ENCODE assay signal across 8 mouse cellular contexts in genomic region chr5:150152071-150152879, GRCm38 (mm10). TPM values are rescaled to one million over a fixed set of nuclear protein-coding genes. Genes with fewer than 3 reads are reported as not detected.
DNase-seq lines count a peak whose midpoint lies in the region; ATAC-seq lines count a peak whose summit lies in the region.

No protein-coding gene starts in this region.

- peak; percentile 61 for DNase-seq in forebrain, embryonic 14.5 days (ENCODE audit: low spot score)
- no peak for DNase-seq in forebrain, embryonic 11.5 days (ENCODE audit: low spot score)
- DNase-seq in right cerebral cortex, postnatal 10 days (ENCODE audit: low spot score in 2 of 2) = peak; percentile 70 to 83
- no peak for DNase-seq in right cerebral cortex, postnatal 36 days (ENCODE audit: low spot score in 2 of 2)
- DNase-seq in gastrocnemius, postnatal 25 days = peak; percentile 38
- no peak for DNase-seq in urinary bladder, adult 18-20 months (ENCODE audit: low spot score in 2 of 2)
- no peak for DNase-seq in right cerebral cortex, adult 2 months (ENCODE audit: low spot score in 2 of 2)

- H3K9ac ChIP-seq in forebrain, embryonic 14.5 days (ENCODE audit: low read length) = no peak overlapping the region
- no peak overlapping the region for H3K9ac ChIP-seq in forebrain, embryonic 11.5 days (ENCODE audit: low read length)
- no peak overlapping the region for H3K9ac ChIP-seq in lung, embryonic 16.5 days (ENCODE audit: low read length)

- H3K27me3 ChIP-seq in forebrain, embryonic 14.5 days (replicated peaks; ENCODE audit: control insufficient read depth, insufficient read depth, low read length) = no peaks in the 10 kb centered on the region
- no peaks in the 10 kb centered on the region for H3K27me3 ChIP-seq in forebrain, embryonic 11.5 days (ENCODE audit: control insufficient read depth, insufficient read depth, low read length)
- no peaks in the 10 kb centered on the region for H3K27me3 ChIP-seq in lung, embryonic 16.5 days (ENCODE audit: control insufficient read depth, insufficient read depth, low read depth, low read length)

- no peaks in the 10 kb centered on the region for H3K4me1 ChIP-seq in forebrain, embryonic 14.5 days (ENCODE audit: control insufficient read depth, insufficient read depth, low read length)
- no peaks in the 10 kb centered on the region for H3K4me1 ChIP-seq in forebrain, embryonic 11.5 days (replicated peaks; ENCODE audit: control insufficient read depth, insufficient read depth, low read length)
- peaks cover 10% of the 10 kb centered on the region for H3K4me1 ChIP-seq in lung, embryonic 16.5 days (replicated peaks; ENCODE audit: control insufficient read depth, insufficient read depth, low read length)

- WGBS in forebrain, embryonic 14.5 days = 70% methylated on average over 22 of the region's 22 CpGs
- WGBS in forebrain, embryonic 11.5 days = 76% methylated on average over 22 of the region's 22 CpGs
- 27% methylated on average over 22 of the region's 22 CpGs for WGBS in lung, embryonic 16.5 days

- no peak overlapping the region for H3K4me3 ChIP-seq in forebrain, embryonic 14.5 days (ENCODE audit: low read depth, low read length)
- no peak overlapping the region for H3K4me3 ChIP-seq in forebrain, embryonic 11.5 days (ENCODE audit: low read depth, low read length)
- H3K4me3 ChIP-seq in lung, embryonic 16.5 days (ENCODE audit: low read length) = no peak overlapping the region

- H3K27ac ChIP-seq in forebrain, embryonic 14.5 days (ENCODE audit: low read depth, low read length) = peak overlapping the region; percentile 63; the same call in 1 of the 2 replicates
- no peak overlapping the region for H3K27ac ChIP-seq in forebrain, embryonic 11.5 days (ENCODE audit: low read depth, low read length)
- H3K27ac ChIP-seq in lung, embryonic 16.5 days (ENCODE audit: low read length) = no peak overlapping the region

- no peak overlapping the region for H3K4me2 ChIP-seq in forebrain, embryonic 14.5 days (ENCODE audit: low read length)
- H3K4me2 ChIP-seq in forebrain, embryonic 11.5 days (ENCODE audit: low read depth, low read length, severe bottlenecking) = no peak overlapping the region
- peak overlapping the region; percentile 26; the same call in 1 of the 2 replicates for H3K4me2 ChIP-seq in lung, embryonic 16.5 days (ENCODE audit: low read depth, low read length)

- no peaks in the 10 kb centered on the region for H3K9me3 ChIP-seq in forebrain, embryonic 14.5 days (replicated peaks; ENCODE audit: control insufficient read depth, low read length)
- no peaks in the 10 kb centered on the region for H3K9me3 ChIP-seq in forebrain, embryonic 11.5 days (ENCODE audit: control insufficient read depth, low read length)
- H3K9me3 ChIP-seq in lung, embryonic 16.5 days (ENCODE audit: control insufficient read depth, low read length) = no peaks in the 10 kb centered on the region

- peak; percentile 30; the same call in 1 of the 2 replicates for ATAC-seq in forebrain, embryonic 14.5 days
- ATAC-seq in forebrain, embryonic 11.5 days (replicated peaks; ENCODE audit: low FRiP score) = no peak
- peak; percentile 57; the same call in 1 of the 2 replicates for ATAC-seq in lung, embryonic 16.5 days (ENCODE audit: low read depth)

- H3K36me3 ChIP-seq in forebrain, embryonic 14.5 days (ENCODE audit: control insufficient read depth, insufficient read depth, low read length) = no peaks in the 10 kb centered on the region
- no peaks in the 10 kb centered on the region for H3K36me3 ChIP-seq in forebrain, embryonic 11.5 days (ENCODE audit: control insufficient read depth, insufficient read depth, low read length)
- no peaks in the 10 kb centered on the region for H3K36me3 ChIP-seq in lung, embryonic 16.5 days (ENCODE audit: control insufficient read depth, insufficient read depth, low read length)

RNA-seq across cellular contexts. Expression of gene Fry, which starts 33.8 kb away (rescaled TPM):
- 27.4 and 38.9 TPM in 2 replicates for polyA plus RNA-seq in forebrain, embryonic 14.5 days (2014; fragmentation: Nextera tagmentation; extraction: Ambion mirVana)
- 8.2 and 8.4 TPM in 2 replicates for polyA plus RNA-seq in forebrain, embryonic 11.5 days (2014; fragmentation: Nextera tagmentation; extraction: Ambion mirVana)
- 10 to 100 TPM; 75.1 to 87.6 TPM for total RNA-seq in gastrocnemius, postnatal 25 days (2021)
- 8.9 and 9.7 TPM in 2 replicates for polyA plus RNA-seq in lung, embryonic 16.5 days (2015; fragmentation: Nextera tagmentation; extraction: Ambion mirVana)

Comparison
In these comparisons a context has a peak if more than half of its experiments do, and no peak if none do; other contexts are left out.
1. DNase-seq: peak in forebrain, embryonic 14.5 days (single experiment), right cerebral cortex, postnatal 10 days (2 of 2) and gastrocnemius, postnatal 25 days (single experiment); none in forebrain, embryonic 11.5 days (single experiment), right cerebral cortex, postnatal 36 days (0 of 2), urinary bladder, adult 18-20 months (0 of 2) and right cerebral cortex, adult 2 months (0 of 2).